ENCODE assay signal across 8 mouse cellular contexts in the genomic region with DNA sequence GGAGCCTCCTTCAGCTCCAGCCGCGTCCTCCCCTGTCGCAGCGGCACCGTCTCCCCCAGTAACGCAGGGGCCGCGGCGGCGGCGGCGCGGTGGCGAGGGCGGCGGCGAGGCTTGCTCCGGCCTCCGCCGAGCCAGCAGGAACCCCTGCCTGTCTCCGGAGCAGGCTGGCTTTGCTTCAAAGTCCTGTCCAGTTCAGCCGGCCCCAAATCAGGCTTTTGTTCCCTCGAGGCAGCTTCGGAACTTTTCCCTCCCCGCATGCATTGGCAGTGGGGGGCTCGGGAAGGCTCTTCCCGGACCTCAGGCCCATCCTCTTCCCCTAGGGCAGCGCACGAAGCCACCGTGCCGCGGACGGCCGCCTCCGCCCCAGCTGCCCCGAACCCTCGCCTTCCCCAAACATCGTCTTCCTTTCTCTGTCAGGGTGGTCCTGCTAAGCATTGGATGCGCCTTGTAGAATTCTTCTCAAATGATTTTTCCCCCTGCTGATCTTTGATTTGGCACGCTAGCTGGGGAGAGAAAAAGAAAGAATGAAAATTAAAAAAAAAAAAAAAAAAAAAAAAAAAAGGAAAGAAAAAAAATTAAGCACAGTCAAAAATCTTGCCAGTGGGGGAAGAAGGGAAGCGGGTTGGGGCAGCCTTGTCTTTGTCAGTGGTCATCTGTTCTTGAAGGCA. TPM values are rescaled to one million over a fixed set of nuclear protein-coding genes. Genes with fewer than 3 reads are reported as not detected.
DNase-seq lines count a peak whose midpoint lies in the region; ATAC-seq and TF ChIP-seq lines count a peak whose summit lies in the region.

No protein-coding gene starts in this region.

- H3K4me3 ChIP-seq in embryonic facial prominence, embryonic 11.5 days (ENCODE audit: low read depth, low read length), result peak overlapping the region; percentile 44
- peak overlapping the region; percentile 68 for H3K4me3 ChIP-seq in limb, embryonic 13.5 days
- peak overlapping the region; percentile 66 for H3K4me3 ChIP-seq in midbrain, embryonic 13.5 days (replicated peaks)
- peak overlapping the region; percentile 59 for H3K4me3 ChIP-seq in small intestine, adult 2 months (ENCODE audit: low read depth, low read length)

- ATAC-seq in embryonic facial prominence, embryonic 11.5 days (replicated peaks; ENCODE audit: insufficient number of reproducible peaks, low FRiP score, low TSS enrichment, low read depth), result peak; percentile 93
- ATAC-seq in limb, embryonic 13.5 days (ENCODE audit: low FRiP score, low read depth), result peak; percentile 88
- peak; percentile 93 for ATAC-seq in midbrain, embryonic 13.5 days

- under 1% methylated on average over 41 of the region's 41 CpGs for WGBS in embryonic facial prominence, embryonic 11.5 days
- under 1% methylated on average over 41 of the region's 41 CpGs for WGBS in limb, embryonic 13.5 days
- WGBS in midbrain, embryonic 13.5 days, result under 1% methylated on average over 41 of the region's 41 CpGs
- WGBS in small intestine, adult 2 months, result 1% methylated on average over 41 of the region's 41 CpGs

- no peak for TF ChIP-seq CTCF in small intestine, adult 2 months (IDR thresholded peaks at IDR 0.05; ENCODE audit: extremely low read depth, insufficient read length, insufficient replicate concordance, low read depth, low read length)

- H3K4me1 ChIP-seq in embryonic facial prominence, embryonic 11.5 days (ENCODE audit: control insufficient read depth, insufficient read depth, low read length), result no peaks in the 10 kb centered on the region
- no peaks in the 10 kb centered on the region for H3K4me1 ChIP-seq in limb, embryonic 13.5 days
- peaks cover 27% of the 10 kb centered on the region for H3K4me1 ChIP-seq in midbrain, embryonic 13.5 days (replicated peaks)
- H3K4me1 ChIP-seq in small intestine, adult 2 months (ENCODE audit: control insufficient read depth, insufficient read depth, insufficient read length, low read length), result no peaks in the 10 kb centered on the region; the same call in 1 of the 2 replicates

- H3K9me3 ChIP-seq in embryonic facial prominence, embryonic 11.5 days (replicated peaks; ENCODE audit: control insufficient read depth, low read length), result no peaks in the 10 kb centered on the region
- H3K9me3 ChIP-seq in limb, embryonic 13.5 days, result no peaks in the 10 kb centered on the region
- no peaks in the 10 kb centered on the region for H3K9me3 ChIP-seq in midbrain, embryonic 13.5 days

- peak overlapping the region; percentile 4; the same call in 1 of the 2 replicates for H3K27ac ChIP-seq in embryonic facial prominence, embryonic 11.5 days (replicated peaks; ENCODE audit: low read depth, low read length)
- peak overlapping the region; percentile 76 for H3K27ac ChIP-seq in limb, embryonic 13.5 days
- peak overlapping the region; percentile 99 for H3K27ac ChIP-seq in midbrain, embryonic 13.5 days
- H3K27ac ChIP-seq in small intestine, adult 2 months (ENCODE audit: insufficient read depth, low read depth, low read length), result no peak overlapping the region

- H3K9ac ChIP-seq in embryonic facial prominence, embryonic 11.5 days (replicated peaks; ENCODE audit: low read length), result peak overlapping the region; percentile 73
- peak overlapping the region; percentile 84 for H3K9ac ChIP-seq in limb, embryonic 13.5 days
- H3K9ac ChIP-seq in midbrain, embryonic 13.5 days (replicated peaks), result peak overlapping the region; percentile 93

- no peak for TF ChIP-seq POLR2A in small intestine, adult 2 months (IDR thresholded peaks at IDR 0.05; ENCODE audit: low read depth, low read length)

- H3K27me3 ChIP-seq in embryonic facial prominence, embryonic 11.5 days (ENCODE audit: control insufficient read depth, insufficient read depth, low read length), result no peaks in the 10 kb centered on the region
- H3K27me3 ChIP-seq in limb, embryonic 13.5 days, result peaks cover 13% of the 10 kb centered on the region
- no peaks in the 10 kb centered on the region for H3K27me3 ChIP-seq in midbrain, embryonic 13.5 days
- H3K27me3 ChIP-seq in small intestine, adult 2 months (ENCODE audit: control insufficient read depth, insufficient read depth, low read length), result peaks cover 4% of the 10 kb centered on the region

- peak overlapping the region; percentile 76 for H3K4me2 ChIP-seq in embryonic facial prominence, embryonic 11.5 days (ENCODE audit: low read depth, low read length)
- H3K4me2 ChIP-seq in limb, embryonic 13.5 days (replicated peaks), result peak overlapping the region; percentile 86
- H3K4me2 ChIP-seq in midbrain, embryonic 13.5 days (replicated peaks), result peak overlapping the region; percentile 65

- peak; percentile 81 for DNase-seq in adrenal gland, postnatal 25 days
- peak; percentile 82 for DNase-seq in embryonic facial prominence, embryonic 11.5 days (ENCODE audit: low spot score)
- DNase-seq in heart, adult 8-10 months (ENCODE audit: low spot score), result peak; percentile 41
- peak; percentile 40 for DNase-seq in kidney, adult 9 months
- no peak for DNase-seq in adipocyte (ENCODE audit: low spot score)

- H3K36me3 ChIP-seq in embryonic facial prominence, embryonic 11.5 days (replicated peaks; ENCODE audit: control insufficient read depth, insufficient read depth, low read depth, low read length), result no peaks in the 10 kb centered on the region
- no peaks in the 10 kb centered on the region for H3K36me3 ChIP-seq in limb, embryonic 13.5 days
- H3K36me3 ChIP-seq in midbrain, embryonic 13.5 days, result no peaks in the 10 kb centered on the region
- H3K36me3 ChIP-seq in small intestine, adult 2 months (ENCODE audit: control insufficient read depth, insufficient read depth, low read length), result no peaks in the 10 kb centered on the region

RNA-seq across cellular contexts. Expression of gene Gpr85, which starts 0.9 kb away (rescaled TPM):
- 0.95 and 1.6 TPM in 2 replicates for total RNA-seq in adrenal gland, postnatal 25 days (2021)
- polyA plus RNA-seq in embryonic facial prominence, embryonic 11.5 days (2014; fragmentation: Nextera tagmentation; extraction: Ambion mirVana), result 11.9 and 14.0 TPM in 2 replicates
- under 1 TPM; 0.17 to 0.24 (median 0.20) TPM for total RNA-seq in heart, adult 8-10 months (2022)
- 7.4 and 7.8 TPM in 2 replicates for polyA plus RNA-seq in limb, embryonic 13.5 days (2015; fragmentation: Nextera tagmentation; extraction: Ambion mirVana)
- polyA plus RNA-seq in midbrain, embryonic 13.5 days (2015; fragmentation: Nextera tagmentation; extraction: Ambion mirVana), result 79.9 and 87.6 TPM in 2 replicates
- polyA plus RNA-seq in small intestine, adult 2 months (2012; rRNA removed), result 0.77 and 1.3 TPM in 2 replicates

RNA-seq across cellular contexts. Expression of gene 2610001J05Rik, which starts 32.5 kb away (rescaled TPM):
- total RNA-seq in adrenal gland, postnatal 25 days (2021), result 43.1 and 46.1 TPM in 2 replicates
- polyA plus RNA-seq in embryonic facial prominence, embryonic 11.5 days (2014; fragmentation: Nextera tagmentation; extraction: Ambion mirVana), result 82.2 TPM in 2 replicates
- total RNA-seq in heart, adult 8-10 months (2022), result 10 to 100 TPM; 44.0 to 51.5 (median 47.5) TPM
- 132 and 137 TPM in 2 replicates for polyA plus RNA-seq in limb, embryonic 13.5 days (2015; fragmentation: Nextera tagmentation; extraction: Ambion mirVana)
- polyA plus RNA-seq in midbrain, embryonic 13.5 days (2015; fragmentation: Nextera tagmentation; extraction: Ambion mirVana), result 92.0 and 92.6 TPM in 2 replicates
- polyA plus RNA-seq in small intestine, adult 2 months (2012; rRNA removed), result 5.1 and 5.3 TPM in 2 replicates

Comparison
In these comparisons a context has a peak if more than half of its experiments do, and no peak if none do; other contexts are left out.
1. RNA of gene 2610001J05Rik, which starts 32.5 kb away (polyA plus RNA-seq): 132 to 137 TPM in limb, embryonic 13.5 days, 92.0 to 92.6 TPM in midbrain, embryonic 13.5 days and 82.2 TPM in embryonic facial prominence, embryonic 11.5 days; 5.1 to 5.3 TPM in small intestine, adult 2 months; every median in the first group is over 10 times any median in the second.
2. Peak in every context shown above with its lines, with median percentiles within 50 percentile points of each other: ATAC-seq, H3K4me2 ChIP-seq, H3K4me3 ChIP-seq and H3K9ac ChIP-seq.